Mouse (Mus musculus) E14TG2a.4 (cell line): ENCODE measurements around the gene Rtn2.

Experiments
- CTCF ChIP-seq: conservative IDR thresholded peaks from 2 replicates; pipeline ENCODE4 v1.5.1; 2014; ENCODE audit warnings: low read length
- NANOG ChIP-seq: IDR thresholded peaks from 2 replicates; pipeline ENCODE4 v1.6.1; 2014; ENCODE audit warnings: borderline replicate concordance, low read length, mixed read lengths
- POU5F1 ChIP-seq: IDR thresholded peaks from 2 replicates; pipeline ENCODE4 v1.6.1; 2014; ENCODE audit warnings: low read length, borderline replicate concordance

DNA sequence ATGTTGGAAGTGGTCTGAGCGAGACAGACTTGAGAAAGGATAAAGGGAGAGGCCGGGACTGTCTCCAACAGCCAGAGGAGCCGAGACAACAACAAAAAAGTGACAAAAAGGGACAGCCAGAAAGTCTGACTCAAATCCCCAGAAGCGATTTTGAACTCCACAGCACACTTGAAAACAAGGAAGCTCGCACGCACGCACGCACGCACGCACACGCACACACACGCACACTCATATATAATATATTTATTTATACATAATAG is 20.6 kb downstream of the Rtn2 start:
- no peak for TF ChIP-seq CTCF
- no peak for TF ChIP-seq POU5F1
- TF ChIP-seq NANOG, result no peak
